Mouse (Mus musculus): Measurements from ENCODE around the gene 1110004F10Rik.

DNA sequence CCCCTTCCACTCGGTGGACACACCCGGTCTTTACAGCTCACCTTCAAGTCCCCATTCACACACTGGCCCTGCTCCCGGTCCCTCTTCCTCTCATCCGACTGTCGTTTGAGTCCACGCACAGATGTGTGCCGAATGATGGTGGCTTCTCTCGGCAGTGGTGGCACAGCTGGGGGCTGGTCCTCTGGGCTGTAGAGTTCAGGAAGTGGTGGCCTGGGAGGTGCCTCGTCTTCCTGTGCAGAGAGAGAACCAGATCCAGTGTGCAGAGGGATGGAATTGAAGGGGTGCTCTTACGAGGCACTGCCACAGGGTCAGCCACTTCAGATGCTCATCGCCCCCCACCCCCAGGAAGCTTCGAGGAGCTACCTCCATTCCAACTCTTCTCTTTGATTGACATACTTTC, 98.0 kb downstream of the 1110004F10Rik start:
- no peak for TF ChIP-seq CTCF (IDR thresholded peaks at IDR 0.05; ENCODE audit: control insufficient read depth, insufficient read depth, insufficient replicate concordance, low read depth, low read length)
- no peak for TF ChIP-seq POLR2A (IDR thresholded peaks at IDR 0.05; ENCODE audit: control insufficient read depth, low read depth, low read length)

Data from testis, adult 2 months (tissue).